Mouse (Mus musculus) liver, postnatal 0 days (tissue): Measurements from ENCODE around the gene Trappc3l. TPM values are rescaled to one million over a fixed set of nuclear protein-coding genes. Genes with fewer than 3 reads are reported as not detected.

Experiments
- ATAC-seq: fragments of 200-750 bp; cut with Nextera tagmentation; 2 replicates; pipeline ENCODE4 v1.8.0; 2017; ENCODE audit warnings: mild to moderate bottlenecking, moderate library complexity
- DNase-seq: peaks from one replicate; pipeline ENCODE4 v3.0.0-alpha.2; 2016
- H3K27ac ChIP-seq: fragments of 300-500 bp; sonication (generic); 2 replicates; pipeline ENCODE4 v1.5.1; 2014; ENCODE audit warnings: antibody characterized with exemption, moderate library complexity, mild to moderate bottlenecking, low read depth
- H3K27me3 ChIP-seq: fragments of 300-500 bp; sonication (generic); 2 replicates; pipeline ENCODE4 v1.6.1; 2014; ENCODE audit warnings: low read length, control low read depth, mixed read lengths; ENCODE audit not compliant: insufficient read depth
- H3K36me3 ChIP-seq: fragments of 300-500 bp; sonication (generic); replicated peaks from 2 replicates; pipeline ENCODE4 v1.6.1; 2014; ENCODE audit warnings: mild to moderate bottlenecking, control low read depth, low read length, moderate library complexity, mixed read lengths; ENCODE audit not compliant: insufficient read depth
- H3K4me1 ChIP-seq: fragments of 300-500 bp; sonication (generic); 2 replicates; pipeline ENCODE4 v1.6.1; 2014; ENCODE audit warnings: antibody characterized with exemption, mild to moderate bottlenecking, control low read depth; ENCODE audit not compliant: insufficient read depth
- H3K4me2 ChIP-seq: fragments of 300-500 bp; sonication (generic); 2 replicates; pipeline ENCODE4 v1.6.1; 2014; ENCODE audit warnings: low read depth, mild to moderate bottlenecking, low read length, moderate library complexity, mixed read lengths
- H3K4me3 ChIP-seq: fragments of 300-500 bp; sonication (generic); 2 replicates; pipeline ENCODE4 v1.5.1; 2014; ENCODE audit warnings: low read depth, low read length
- H3K9ac ChIP-seq: fragments of 300-500 bp; sonication (generic); replicated peaks from 2 replicates; pipeline ENCODE4 v1.6.1; 2014; ENCODE audit warnings: mild to moderate bottlenecking, moderate library complexity
- H3K9me3 ChIP-seq: fragments of 300-500 bp; sonication (generic); 2 replicates; pipeline ENCODE4 v1.6.1; 2016; ENCODE audit warnings: mild to moderate bottlenecking, control low read depth, low read length, mixed read lengths
- CTCF ChIP-seq: sonication (generic); IDR thresholded peaks from 2 replicates; pipeline ENCODE4 v1.5.1; 2016; ENCODE audit warnings: antibody characterized with exemption, low read depth
- EP300 ChIP-seq: IDR thresholded peaks from 2 replicates; pipeline ENCODE4 v1.6.1; 2016; ENCODE audit warnings: antibody characterized with exemption, low read depth, mild to moderate bottlenecking
- WGBS: fragments of 180-500 bp; shearing (Covaris S2); extraction: QIAGEN DNeasy Blood & Tissue Kit; methylation state at CpG from one replicate; pipeline ENCODE4 v1.1.7; 2014; ENCODE audit not compliant: insufficient replicate concordance; 5-methylcytosine and 5-hydroxymethylcytosine counted together
- polyA plus RNA-seq: library from polyadenylated mRNA; unstranded; fragments of >200 nt; fragmentation: Nextera tagmentation; extraction: Ambion mirVana; gene quantifications from 2 replicates; pipeline ENCODE4 v1.2.1, GENCODE M21; 2015

Trappc3l gene
- polyA plus RNA-seq, 1 experiment from 2014 or later: not detected

GRCm38 (mm10) chr10:34066591-34066990 is 29.2 kb downstream of the Trappc3l start:
- H3K9me3 ChIP-seq: no peaks in the 10 kb centered on the region
- WGBS: 45% methylated on average over 3 of the region's 3 CpGs
- DNase-seq (no peak), ATAC-seq (no peak)
- H3K4me1 ChIP-seq: no peaks in the 10 kb centered on the region
- H3K9ac ChIP-seq: no peak overlapping the region
- TF ChIP-seq CTCF: no peak
- no peak for TF ChIP-seq EP300
- H3K4me2 ChIP-seq: no peak overlapping the region
- no peaks in the 10 kb centered on the region for H3K36me3 ChIP-seq
- H3K27ac ChIP-seq: no peak overlapping the region
- H3K4me3 ChIP-seq: no peak overlapping the region
- H3K27me3 ChIP-seq: no peaks in the 10 kb centered on the region

- no peak for ATAC-seq
- no peak overlapping the region for H3K4me3 ChIP-seq
- no peak for TF ChIP-seq EP300
- no peak for TF ChIP-seq CTCF
- H3K27me3 ChIP-seq: no peaks in the 10 kb centered on the region
- no peaks in the 10 kb centered on the region for H3K4me1 ChIP-seq
- no peak overlapping the region for H3K9ac ChIP-seq
- DNase-seq: no peak
- WGBS: 48% methylated on average over 1 of the region's 1 CpGs
- no peaks in the 10 kb centered on the region for H3K9me3 ChIP-seq
- H3K4me2 ChIP-seq: no peak overlapping the region
- H3K27ac ChIP-seq: no peak overlapping the region
- H3K36me3 ChIP-seq: no peaks in the 10 kb centered on the region
Measured at GRCm38 (mm10) chr10:34069606-34070005, 32.2 kb downstream of the Trappc3l start.

- H3K4me2 ChIP-seq: no peak overlapping the region
- H3K4me1 ChIP-seq: no peaks in the 10 kb centered on the region
- H3K36me3 ChIP-seq: no peaks in the 10 kb centered on the region
- H3K9ac ChIP-seq: no peak overlapping the region
- no peak for DNase-seq
- 59% methylated on average over 5 of the region's 5 CpGs for WGBS
- no peaks in the 10 kb centered on the region for H3K27me3 ChIP-seq
- H3K27ac ChIP-seq: no peak overlapping the region
- ATAC-seq: no peak
- H3K4me3 ChIP-seq: no peak overlapping the region
- no peak for TF ChIP-seq EP300
- TF ChIP-seq CTCF: no peak
- H3K9me3 ChIP-seq: no peaks in the 10 kb centered on the region
Measured at GRCm38 (mm10) chr10:34070999-34071492, 33.6 kb downstream of the Trappc3l start.

- TF ChIP-seq CTCF (no peak), EP300 (no peak)
- no peak overlapping the region for H3K9ac ChIP-seq
- H3K4me2 ChIP-seq: no peak overlapping the region
- 47% methylated on average over 2 of the region's 2 CpGs for WGBS
- no peak overlapping the region for H3K4me3 ChIP-seq
- H3K4me1 ChIP-seq: no peaks in the 10 kb centered on the region
- ATAC-seq: no peak
- no peak overlapping the region for H3K27ac ChIP-seq
- no peaks in the 10 kb centered on the region for H3K27me3 ChIP-seq
- DNase-seq: no peak
- H3K9me3 ChIP-seq: no peaks in the 10 kb centered on the region
- H3K36me3 ChIP-seq: no peaks in the 10 kb centered on the region
Measured at GRCm38 (mm10) chr10:34071650-34072049, 34.3 kb downstream of the Trappc3l start.

- H3K4me1 ChIP-seq: no peaks in the 10 kb centered on the region
- no peak overlapping the region for H3K9ac ChIP-seq
- H3K27ac ChIP-seq: no peak overlapping the region
- no peak for DNase-seq
- H3K9me3 ChIP-seq: no peaks in the 10 kb centered on the region
- 67% methylated on average over 5 of the region's 5 CpGs for WGBS
- no peak for ATAC-seq
- H3K27me3 ChIP-seq: no peaks in the 10 kb centered on the region
- no peak overlapping the region for H3K4me2 ChIP-seq
- H3K4me3 ChIP-seq: no peak overlapping the region
- H3K36me3 ChIP-seq: no peaks in the 10 kb centered on the region
- TF ChIP-seq CTCF (no peak), EP300 (no peak)
Measured at GRCm38 (mm10) chr10:34074522-34075200, 37.3 kb downstream of the Trappc3l start.

GRCm38 (mm10) chr10:34086514-34086913 is 49.1 kb downstream of the Trappc3l start:
- TF ChIP-seq EP300 (no peak), CTCF (no peak)
- WGBS: 81% methylated on average over 1 of the region's 1 CpGs
- Histone ChIP-seq H3K9me3 (no peaks in the 10 kb centered on the region), H3K4me3 (no peak overlapping the region), H3K4me2 (no peak overlapping the region), H3K36me3 (no peaks in the 10 kb centered on the region), H3K27me3 (no peaks in the 10 kb centered on the region), H3K4me1 (no peaks in the 10 kb centered on the region), H3K9ac (no peak overlapping the region), H3K27ac (no peak overlapping the region)
- ATAC-seq (no peak), DNase-seq (no peak)

- no peak for ATAC-seq
- Histone ChIP-seq H3K4me3 (no peak overlapping the region), H3K27ac (no peak overlapping the region), H3K4me1 (no peaks in the 10 kb centered on the region), H3K27me3 (no peaks in the 10 kb centered on the region), H3K4me2 (no peak overlapping the region), H3K36me3 (no peaks in the 10 kb centered on the region), H3K9me3 (no peaks in the 10 kb centered on the region), H3K9ac (no peak overlapping the region)
- no peak for TF ChIP-seq CTCF
- TF ChIP-seq EP300: no peak
- WGBS: 73% methylated on average over 2 of the region's 2 CpGs
- no peak for DNase-seq
Measured at GRCm38 (mm10) chr10:34088515-34088914, 51.1 kb downstream of the Trappc3l start.
